Mouse (Mus musculus) Patski (cell line): ENCODE measurements around the gene Dbx1. TPM values are rescaled to one million over a fixed set of nuclear protein-coding genes. Genes with fewer than 3 reads are reported as not detected.

Experiments used
- ATAC-seq: fragments of 100-300 bp; one replicate; pipeline ENCODE4 v1.8.0; 2021
- CTCF ChIA-PET: fragments of 350-600 bp; sonication (Branson Sonifier 250); formaldehyde crosslinking; loops from one replicate; lab custom pipeline; 2022; ENCODE audit warnings: inconsistent platforms; lab: Charles Lee
- POLR2A ChIA-PET: fragments of 350-600 bp; sonication (Branson Sonifier 250); formaldehyde crosslinking; loops from one replicate; lab custom pipeline; 2022; ENCODE audit warnings: antibody characterized with exemption, inconsistent platforms; lab: Charles Lee
- DNase-seq: peaks from one replicate; pipeline ENCODE4 v3.0.0-alpha.2; 2011; ENCODE audit warnings: low read depth, low spot score
- H3K27me3 ChIP-seq: fragments of 371-371 bp; one replicate; pipeline ENCODE4 v1.5.1; 2021
- CTCF ChIP-seq: fragments of 100-300 bp; IDR thresholded peaks from one replicate; pipeline ENCODE4 v1.5.1; 2021
- in situ Hi-C: fragments of 300-500 bp; cut with MboI; formaldehyde crosslinking; loops from 3 replicates; pipeline ENCODE4 v1.11.1; 2018; ENCODE audit warnings: low pct_unique_long_range_greater_than_20kb, mixed read lengths
- polyA plus RNA-seq: library from polyadenylated mRNA; unstranded; gene quantifications from one replicate; pipeline ENCODE4 v1.2.3, GENCODE M21; 2021

Dbx1 gene
- not detected for polyA plus RNA-seq

- peaks cover 14% of the 10 kb centered on the region for H3K27me3 ChIP-seq
- CTCF ChIA-PET: no interaction called here
- no peak for DNase-seq
- POLR2A ChIA-PET: no interaction called here
- no peak for ATAC-seq
- in situ Hi-C loops: no loop called here
- no peak for TF ChIP-seq CTCF
These were observed at the start of gene Dbx1 for GRCm38 (mm10) chr7:49636491-49637115. Gene Dbx1, minus strand, starts transcription at chr7:49636849.

GRCm38 (mm10) chr7:49678826-49679377 lies 42.3 kb upstream of the Dbx1 start:
- ChIA-PET CTCF (interaction anchor here (0.8 to 1.5 kb wide), 2 partner anchors 13 to 44 kb away, joined by 3 read pairs; no protein-coding TSS in a partner anchor), POLR2A (no interaction called here)
- ATAC-seq: no peak
- no peak for DNase-seq
- in situ Hi-C loops: no loop called here
- TF ChIP-seq CTCF: no peak
- H3K27me3 ChIP-seq: peaks cover 15% of the 10 kb centered on the region

- ChIA-PET CTCF (interaction anchor here (0.8 to 1.5 kb wide), 2 partner anchors 12 to 45 kb away, joined by 3 read pairs; no protein-coding TSS in a partner anchor), POLR2A (no interaction called here)
- no peak for TF ChIP-seq CTCF
- DNase-seq (no peak), ATAC-seq (no peak)
- in situ Hi-C loops: no loop called here
- H3K27me3 ChIP-seq: peaks cover 15% of the 10 kb centered on the region
These were observed 41.6 kb upstream of the Dbx1 start for GRCm38 (mm10) chr7:49678100-49678825.

GRCm38 (mm10) chr7:49677166-49677565 lies 40.5 kb upstream of the Dbx1 start:
- in situ Hi-C loops: no loop called here
- CTCF ChIA-PET: no interaction called here
- POLR2A ChIA-PET: no interaction called here
- H3K27me3 ChIP-seq: peaks cover 11% of the 10 kb centered on the region
- DNase-seq (no peak), ATAC-seq (no peak)
- no peak for TF ChIP-seq CTCF

GRCm38 (mm10) chr7:49676627-49677026 lies 40.0 kb upstream of the Dbx1 start:
- ATAC-seq (no peak), DNase-seq (no peak)
- in situ Hi-C loops: no loop called here
- peaks cover 10% of the 10 kb centered on the region for H3K27me3 ChIP-seq
- ChIA-PET POLR2A (interaction anchor here (0.6 kb wide), 1 partner anchor 182 kb away, joined by 5 read pairs; no protein-coding TSS in a partner anchor), CTCF (no interaction called here)
- no peak for TF ChIP-seq CTCF

- CTCF ChIA-PET: interaction anchor here (1.2 kb wide), 1 partner anchor 28 kb away, joined by 3 read pairs; no protein-coding TSS in a partner anchor
- no peak for ATAC-seq
- in situ Hi-C loops: no loop called here
These were observed 31.7 kb upstream of the Dbx1 start for GRCm38 (mm10) chr7:49668260-49668857.

GRCm38 (mm10) chr7:49663575-49663974 lies 26.9 kb upstream of the Dbx1 start:
- DNase-seq (no peak), ATAC-seq (no peak)
- peaks cover 5% of the 10 kb centered on the region for H3K27me3 ChIP-seq
- no peak for TF ChIP-seq CTCF
- in situ Hi-C loops: no loop called here
- CTCF ChIA-PET: no interaction called here
- POLR2A ChIA-PET: no interaction called here

More at GRCm38 (mm10) chr7:49668260-49668857, 31.7 kb upstream of the Dbx1 start:
- TF ChIP-seq CTCF: no peak
- no peak for DNase-seq
- POLR2A ChIA-PET: no interaction called here
- H3K27me3 ChIP-seq: no peaks in the 10 kb centered on the region

- H3K27me3 ChIP-seq: peaks cover 15% of the 10 kb centered on the region
- in situ Hi-C loops: no loop called here
- ChIA-PET CTCF (no interaction called here), POLR2A (interaction anchor here (0.6 kb wide), 1 partner anchor 11 kb away, joined by 4 read pairs; no protein-coding TSS in a partner anchor)
- TF ChIP-seq CTCF: no peak
- DNase-seq: no peak
- no peak for ATAC-seq
These were observed 25.9 kb upstream of the Dbx1 start for GRCm38 (mm10) chr7:49662492-49663026.

- H3K27me3 ChIP-seq: peaks cover 15% of the 10 kb centered on the region
- DNase-seq (no peak), ATAC-seq (no peak)
- CTCF ChIA-PET: no interaction called here
- POLR2A ChIA-PET: no interaction called here
- no peak for TF ChIP-seq CTCF
- in situ Hi-C loops: no loop called here
These were observed 25.3 kb upstream of the Dbx1 start for GRCm38 (mm10) chr7:49661811-49662491.

GRCm38 (mm10) chr7:49640709-49641305 lies 4.2 kb upstream of the Dbx1 start:
- no peak for DNase-seq
- ATAC-seq: no peak
- in situ Hi-C loops: no loop called here
- POLR2A ChIA-PET: no interaction called here
- TF ChIP-seq CTCF: no peak
- peaks cover 14% of the 10 kb centered on the region for H3K27me3 ChIP-seq
- CTCF ChIA-PET: interaction anchor here (0.7 to 2.0 kb wide), 3 partner anchors 112 to 265 kb away, joined by 3 to 6 read pairs (median 3); no protein-coding TSS in a partner anchor
